Mouse (Mus musculus): Measurements from ENCODE around the gene Taf7l.

Taf7l gene

GRCm38 (mm10) chrX:134476290-134476689 lies at the start of gene Taf7l:
Gene Taf7l (minus strand): TSS chrX:134476490.
- no peak for DNase-seq

GRCm38 (mm10) chrX:134525260-134525659 lies 49.0 kb upstream of the Taf7l start:
- no peak for DNase-seq

- no peak for DNase-seq
Observed at GRCm38 (mm10) chrX:134523772-134524171, 47.5 kb upstream of the Taf7l start.

GRCm38 (mm10) chrX:134509473-134509872 lies 33.2 kb upstream of the Taf7l start:
- no peak for DNase-seq

- no peak for DNase-seq
Observed at GRCm38 (mm10) chrX:134507977-134508376, 31.7 kb upstream of the Taf7l start.

- DNase-seq: no peak
Observed at GRCm38 (mm10) chrX:134500651-134501050, 24.4 kb upstream of the Taf7l start.

- no peak for DNase-seq
Observed at GRCm38 (mm10) chrX:134481720-134482119, 5.4 kb upstream of the Taf7l start.

GRCm38 (mm10) chrX:134474988-134475710 lies 1.1 kb downstream of the Taf7l start:
- no peak for DNase-seq

- no peak for DNase-seq
Observed at GRCm38 (mm10) chrX:134427307-134427706, 49.0 kb downstream of the Taf7l start.

- no peak for DNase-seq
Observed at GRCm38 (mm10) chrX:134426819-134427218, 49.5 kb downstream of the Taf7l start.

- DNase-seq: no peak
Observed at GRCm38 (mm10) chrX:134425798-134426197, 50.5 kb downstream of the Taf7l start.

GRCm38 (mm10) chrX:134424263-134424662 lies 52.0 kb downstream of the Taf7l start:
- DNase-seq: no peak

- DNase-seq: no peak
Observed at GRCm38 (mm10) chrX:134420097-134420496, 56.2 kb downstream of the Taf7l start.

GRCm38 (mm10) chrX:134412096-134412495 lies 64.2 kb downstream of the Taf7l start:
- DNase-seq: no peak

Measured in cerebellum, adult 9-10 months (tissue).